Mouse (Mus musculus) kidney, embryonic 15.5 days (tissue): Measurements from ENCODE around the gene Ttll5. TPM values are rescaled to one million over a fixed set of nuclear protein-coding genes. Genes with fewer than 3 reads are reported as not detected.

Source experiments
- ATAC-seq: fragments of 200-750 bp; cut with Nextera tagmentation; replicated peaks from 2 replicates; pipeline ENCODE4 v1.8.0; 2017; ENCODE audit warnings: moderate TSS enrichment; ENCODE audit not compliant: low FRiP score
- H3K27ac ChIP-seq: fragments of 300-500 bp; sonication (generic); 2 replicates; pipeline ENCODE4 v1.5.1; 2015; ENCODE audit warnings: mild to moderate bottlenecking, inconsistent platforms
- H3K27me3 ChIP-seq: fragments of 300-500 bp; sonication (generic); 2 replicates; pipeline ENCODE4 v1.6.1; 2015; ENCODE audit warnings: inconsistent platforms
- H3K36me3 ChIP-seq: fragments of 300-500 bp; sonication (generic); 2 replicates; pipeline ENCODE4 v1.6.1; 2015; ENCODE audit warnings: inconsistent platforms
- H3K4me1 ChIP-seq: fragments of 300-500 bp; sonication (generic); 2 replicates; pipeline ENCODE4 v1.6.1; 2015; ENCODE audit warnings: inconsistent platforms
- H3K4me2 ChIP-seq: fragments of 300-500 bp; sonication (generic); 2 replicates; pipeline ENCODE4 v1.6.1; 2015; ENCODE audit warnings: moderate library complexity, mild to moderate bottlenecking, inconsistent platforms
- H3K4me3 ChIP-seq: fragments of 300-500 bp; sonication (generic); replicated peaks from 2 replicates; pipeline ENCODE4 v1.5.1; 2015; ENCODE audit warnings: mild to moderate bottlenecking, inconsistent platforms
- H3K9ac ChIP-seq: fragments of 300-500 bp; sonication (generic); 2 replicates; pipeline ENCODE4 v1.6.1; 2015; ENCODE audit warnings: mild to moderate bottlenecking, inconsistent platforms
- H3K9me3 ChIP-seq: fragments of 300-500 bp; sonication (generic); replicated peaks from 2 replicates; pipeline ENCODE4 v1.6.1; 2016; ENCODE audit warnings: inconsistent platforms
- WGBS: fragments of 180-500 bp; shearing (Covaris S2); methylation state at CpG from one replicate; pipeline ENCODE4 v1.1.7; 2015; ENCODE audit warnings: mixed read lengths; 5-methylcytosine and 5-hydroxymethylcytosine counted together
- polyA plus RNA-seq: library from polyadenylated mRNA; unstranded; fragments of >200 nt; fragmentation: Nextera tagmentation; extraction: Ambion mirVana; gene quantifications from 2 replicates; pipeline ENCODE4 v1.2.1, GENCODE M21; 2015

Ttll5 gene
- polyA plus RNA-seq, 1 experiment from 2014 or later: 13.0 TPM

DNA sequence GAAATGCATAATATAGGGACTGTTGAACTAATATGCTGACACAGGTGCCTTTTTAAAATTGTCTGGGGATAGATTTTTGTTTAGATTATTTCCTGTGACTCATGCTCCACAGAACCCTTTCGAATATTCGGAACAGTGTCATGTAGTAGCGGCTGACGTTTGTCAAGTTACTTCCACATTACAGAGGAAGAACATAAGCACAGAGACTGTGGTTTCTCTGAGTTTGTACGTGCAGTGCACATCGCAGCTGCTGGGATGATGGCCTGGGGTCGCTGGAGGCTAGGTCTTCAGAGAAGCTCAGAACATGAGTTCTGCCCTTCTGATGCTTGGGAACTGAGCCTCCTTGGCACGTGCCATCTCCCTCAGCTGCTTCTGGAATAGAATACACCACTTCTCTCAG, 222.9 kb downstream of the Ttll5 start:
- Histone ChIP-seq H3K4me1 (peaks cover 9% of the 10 kb centered on the region; the same call in 1 of the 2 replicates), H3K36me3 (0 out of 2 replicates have a peak, but pooled peaks cover 7% of the 10 kb centered on the region), H3K9me3 (peaks cover 4% of the 10 kb centered on the region), H3K27me3 (no peaks in the 10 kb centered on the region), H3K4me3 (no peak overlapping the region), H3K4me2 (no peak overlapping the region), H3K27ac (no peak overlapping the region), H3K9ac (no peak overlapping the region)
- 81% methylated on average over 8 of the region's 8 CpGs for WGBS
- no peak for ATAC-seq

DNA sequence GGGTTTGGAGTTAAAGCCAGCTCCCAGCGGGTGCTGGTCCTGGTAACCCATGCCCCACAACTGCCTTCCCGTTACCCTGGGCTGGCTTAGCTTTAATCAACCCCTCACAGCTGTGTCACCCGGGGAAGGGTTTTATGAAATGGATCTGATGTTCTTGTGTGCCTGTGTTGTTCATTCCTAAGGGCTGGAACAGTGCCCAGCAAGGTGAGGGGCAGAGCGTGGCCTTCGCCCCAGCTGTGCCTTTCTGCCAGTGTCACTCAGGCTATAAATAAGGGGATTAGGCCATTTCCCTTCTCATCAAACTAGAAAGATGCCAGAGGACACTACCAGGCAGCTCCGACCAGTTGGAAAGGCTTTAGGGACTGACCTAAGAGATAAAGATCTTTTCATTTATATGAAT, 225.4 kb downstream of the Ttll5 start:
- Histone ChIP-seq H3K4me3 (no peak overlapping the region), H3K9ac (no peak overlapping the region), H3K4me2 (no peak overlapping the region), H3K27me3 (no peaks in the 10 kb centered on the region), H3K9me3 (no peaks in the 10 kb centered on the region), H3K27ac (no peak overlapping the region), H3K4me1 (peaks cover 9% of the 10 kb centered on the region; the same call in 1 of the 2 replicates), H3K36me3 (no peaks in the 10 kb centered on the region)
- 69% methylated on average over 6 of the region's 6 CpGs for WGBS
- ATAC-seq: no peak

DNA sequence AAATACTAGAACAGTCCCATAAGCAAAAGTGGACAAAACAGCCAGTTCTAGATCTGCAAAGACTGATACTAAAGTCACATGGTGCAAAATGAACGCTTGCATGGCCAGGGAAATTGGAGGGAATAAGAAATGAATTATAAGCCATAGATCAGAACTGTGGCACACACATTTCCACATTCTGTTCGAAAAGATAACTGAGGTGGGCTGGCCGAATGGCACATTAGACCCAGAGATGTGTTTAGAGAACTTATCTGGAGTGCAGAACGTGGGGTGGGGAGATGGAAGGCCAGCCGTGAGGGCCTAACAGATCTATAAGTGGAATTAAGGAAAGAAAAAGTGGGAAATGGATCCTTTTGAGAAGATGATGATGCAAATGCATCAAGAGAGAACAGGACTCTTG, 227.0 kb downstream of the Ttll5 start:
- ATAC-seq: no peak
- Histone ChIP-seq H3K4me2 (no peak overlapping the region), H3K9me3 (no peaks in the 10 kb centered on the region), H3K27ac (no peak overlapping the region), H3K4me1 (peaks cover 9% of the 10 kb centered on the region; the same call in 1 of the 2 replicates), H3K27me3 (no peaks in the 10 kb centered on the region), H3K4me3 (no peak overlapping the region), H3K9ac (no peak overlapping the region), H3K36me3 (peaks cover 11% of the 10 kb centered on the region)
- WGBS: 93% methylated on average over 5 of the region's 5 CpGs

DNA sequence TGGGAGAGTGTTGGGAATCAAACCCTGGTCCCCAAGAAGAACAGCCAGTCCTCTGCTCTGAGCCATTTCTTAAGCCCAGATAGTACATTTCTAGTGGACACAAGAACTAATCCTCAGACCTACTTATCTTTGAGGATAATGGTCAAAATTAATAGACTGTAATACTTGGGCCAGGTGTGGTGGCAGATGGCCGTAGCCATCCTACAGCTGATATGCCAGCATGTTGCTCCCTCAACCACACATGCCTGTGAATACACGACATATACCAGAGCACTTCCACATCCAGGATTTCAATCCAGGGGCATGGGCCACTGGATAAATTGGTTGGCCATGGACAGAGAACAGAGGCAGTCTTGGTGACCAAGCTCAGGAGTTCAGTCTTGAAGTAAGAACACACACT, 230.8 kb downstream of the Ttll5 start:
- H3K27me3 ChIP-seq: no peaks in the 10 kb centered on the region
- no peak overlapping the region for H3K9ac ChIP-seq
- peaks cover 36% of the 10 kb centered on the region for H3K36me3 ChIP-seq
- no peak for ATAC-seq
- no peak overlapping the region for H3K4me3 ChIP-seq
- no peak overlapping the region for H3K27ac ChIP-seq
- no peaks in the 10 kb centered on the region for H3K9me3 ChIP-seq
- H3K4me1 ChIP-seq: no peaks in the 10 kb centered on the region
- WGBS: 93% methylated on average over 2 of the region's 2 CpGs
- H3K4me2 ChIP-seq: no peak overlapping the region

DNA sequence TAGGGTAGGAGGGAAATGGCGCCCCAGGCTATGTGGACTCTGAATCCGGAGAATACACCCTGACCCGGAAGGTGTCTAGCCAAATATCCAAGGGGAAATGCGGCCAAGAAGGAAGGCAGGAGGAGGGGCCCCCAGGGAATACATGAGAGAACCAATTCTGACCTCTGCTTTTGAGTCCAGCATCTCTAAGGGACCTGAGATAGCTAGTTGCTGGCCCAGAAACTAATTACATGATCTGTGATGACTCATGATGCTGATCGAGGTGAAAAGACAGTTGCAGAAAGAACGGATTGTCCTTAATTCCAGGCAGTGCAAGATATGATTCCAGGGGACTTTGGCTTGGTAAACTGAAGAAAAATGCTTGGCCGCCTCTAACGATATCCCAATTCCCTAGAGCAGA, 232.5 kb downstream of the Ttll5 start:
- ATAC-seq: no peak
- H3K36me3 ChIP-seq: peaks cover 36% of the 10 kb centered on the region
- no peaks in the 10 kb centered on the region for H3K4me1 ChIP-seq
- H3K27me3 ChIP-seq: no peaks in the 10 kb centered on the region
- no peaks in the 10 kb centered on the region for H3K9me3 ChIP-seq
- no peak overlapping the region for H3K27ac ChIP-seq
- 84% methylated on average over 8 of the region's 8 CpGs for WGBS
- no peak overlapping the region for H3K4me3 ChIP-seq
- no peak overlapping the region for H3K9ac ChIP-seq
- H3K4me2 ChIP-seq: no peak overlapping the region

DNA sequence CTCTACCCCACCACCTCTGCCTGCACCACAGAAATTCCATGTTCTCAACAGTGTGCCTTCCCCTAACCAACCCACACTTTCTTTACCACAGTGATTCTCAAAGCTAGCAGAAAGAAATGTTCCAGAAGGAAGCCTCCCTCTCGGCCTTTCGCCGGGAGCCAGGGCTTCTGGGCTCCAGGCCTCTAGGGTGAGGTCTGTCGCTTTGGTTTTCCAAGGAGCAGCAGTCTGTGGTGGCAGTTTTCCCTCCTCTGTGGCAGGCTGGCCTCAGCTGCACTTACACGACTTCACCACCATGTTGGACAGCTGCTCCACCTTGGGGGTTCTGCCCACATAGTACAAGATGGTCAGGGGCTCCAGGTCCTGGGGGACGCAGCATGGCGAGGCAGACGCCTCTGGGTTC, 233.1 kb downstream of the Ttll5 start:
- no peak overlapping the region for H3K9ac ChIP-seq
- H3K27me3 ChIP-seq: no peaks in the 10 kb centered on the region
- no peak for ATAC-seq
- no peaks in the 10 kb centered on the region for H3K4me1 ChIP-seq
- H3K36me3 ChIP-seq: peaks cover 36% of the 10 kb centered on the region
- no peak overlapping the region for H3K27ac ChIP-seq
- no peak overlapping the region for H3K4me3 ChIP-seq
- no peaks in the 10 kb centered on the region for H3K9me3 ChIP-seq
- H3K4me2 ChIP-seq: no peak overlapping the region
- 87% methylated on average over 8 of the region's 8 CpGs for WGBS

DNA sequence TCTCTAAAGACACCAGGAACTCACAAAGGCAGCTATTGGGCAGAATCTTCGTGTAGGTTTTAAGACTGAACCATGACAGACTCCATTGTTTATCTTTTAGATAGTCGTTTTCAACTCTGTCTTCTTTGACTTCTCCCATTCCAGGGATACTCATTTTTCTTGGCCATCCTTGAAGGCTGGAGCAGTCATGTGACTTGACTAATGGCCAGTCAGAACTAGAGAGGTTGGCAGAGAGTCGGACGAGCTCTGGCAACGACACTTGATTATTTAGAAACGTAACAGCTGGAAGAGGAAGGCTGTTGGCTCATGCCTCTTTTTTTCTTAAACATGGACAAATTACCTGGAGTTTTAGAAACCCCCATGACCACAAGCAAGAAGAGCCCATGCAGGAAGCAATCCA, 234.9 kb downstream of the Ttll5 start:
- Histone ChIP-seq H3K9ac (no peak overlapping the region), H3K4me1 (no peaks in the 10 kb centered on the region), H3K4me2 (no peak overlapping the region), H3K36me3 (peaks cover 45% of the 10 kb centered on the region), H3K4me3 (no peak overlapping the region), H3K27ac (no peak overlapping the region), H3K9me3 (no peaks in the 10 kb centered on the region), H3K27me3 (no peaks in the 10 kb centered on the region)
- WGBS: 75% methylated on average over 6 of the region's 6 CpGs
- ATAC-seq: no peak

DNA sequence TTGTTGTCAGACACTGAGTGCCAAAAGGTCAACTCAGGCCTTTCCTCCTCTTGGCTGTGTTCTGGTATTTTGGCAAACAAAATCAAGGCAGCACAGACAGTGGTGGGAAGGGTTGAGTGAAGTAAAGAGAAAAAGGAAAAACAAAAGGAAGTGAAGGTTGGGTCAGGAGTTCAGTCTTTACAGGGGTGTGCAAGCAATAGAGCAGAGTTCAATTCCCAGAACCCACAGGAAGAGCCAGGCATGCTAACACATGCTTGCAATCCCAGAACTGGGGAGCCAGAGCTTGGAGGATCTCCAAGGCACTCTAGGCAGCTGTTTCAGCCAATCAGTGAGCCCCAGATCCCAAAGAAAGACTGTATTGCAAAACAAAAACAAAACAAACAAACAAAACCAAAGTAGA, 240.3 kb downstream of the Ttll5 start:
- Histone ChIP-seq H3K36me3 (peaks cover 47% of the 10 kb centered on the region), H3K27ac (no peak overlapping the region), H3K4me1 (no peaks in the 10 kb centered on the region), H3K4me3 (no peak overlapping the region), H3K4me2 (no peak overlapping the region), H3K27me3 (no peaks in the 10 kb centered on the region), H3K9me3 (no peaks in the 10 kb centered on the region), H3K9ac (no peak overlapping the region)
- no peak for ATAC-seq

DNA sequence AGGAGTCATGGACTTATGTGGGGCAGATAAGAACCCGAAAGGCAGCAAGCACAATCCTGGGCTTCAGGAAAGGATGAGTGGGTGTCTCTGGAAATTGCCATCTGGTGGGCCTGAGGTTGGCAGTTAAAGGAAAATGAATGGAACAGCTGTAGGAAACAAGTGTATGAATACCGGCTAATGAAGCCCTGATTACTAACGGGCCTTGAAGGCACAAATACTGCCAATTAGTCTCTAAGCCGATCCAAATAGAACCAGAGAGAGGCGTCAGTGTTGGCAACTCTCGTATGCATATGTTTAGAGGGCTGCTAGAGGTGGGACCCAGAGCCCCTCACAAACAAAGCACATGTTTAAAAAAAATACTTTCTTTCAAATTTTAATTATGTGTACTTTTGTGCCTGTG, 247.0 kb downstream of the Ttll5 start:
- Histone ChIP-seq H3K4me3 (no peak overlapping the region), H3K27me3 (peaks cover 7% of the 10 kb centered on the region; the same call in 1 of the 2 replicates), H3K9ac (no peak overlapping the region), H3K4me2 (no peak overlapping the region), H3K36me3 (peaks cover 32% of the 10 kb centered on the region), H3K4me1 (peaks cover 12% of the 10 kb centered on the region), H3K27ac (no peak overlapping the region), H3K9me3 (no peaks in the 10 kb centered on the region)
- WGBS: 93% methylated on average over 6 of the region's 6 CpGs
- no peak for ATAC-seq

DNA sequence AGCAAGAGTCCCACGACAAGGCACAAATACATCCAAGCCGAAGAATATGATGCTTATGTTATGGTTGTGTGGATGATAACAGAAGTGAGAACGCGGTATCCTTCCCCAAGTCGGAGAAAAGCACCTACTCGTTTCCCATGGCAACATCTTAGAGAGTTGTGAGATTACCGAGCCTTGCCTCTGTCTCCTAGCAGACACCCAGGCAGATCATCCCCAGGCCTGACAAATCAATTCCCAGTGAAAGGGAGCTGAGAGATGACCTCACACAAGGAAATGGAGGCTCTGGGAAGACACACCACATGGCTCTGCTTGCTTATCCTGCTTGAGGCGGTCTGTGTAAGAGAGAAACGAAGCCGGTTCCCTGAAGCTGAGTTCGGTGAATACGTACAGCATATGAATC, 250.2 kb downstream of the Ttll5 start:
- no peak for ATAC-seq
- no peak overlapping the region for H3K27ac ChIP-seq
- 0 out of 2 replicates have a peak, but pooled peaks cover 6% of the 10 kb centered on the region for H3K36me3 ChIP-seq
- no peaks in the 10 kb centered on the region for H3K9me3 ChIP-seq
- H3K27me3 ChIP-seq: peaks cover 7% of the 10 kb centered on the region; the same call in 1 of the 2 replicates
- no peak overlapping the region for H3K9ac ChIP-seq
- WGBS: 89% methylated on average over 12 of the region's 12 CpGs
- H3K4me3 ChIP-seq: no peak overlapping the region
- peaks cover 35% of the 10 kb centered on the region for H3K4me1 ChIP-seq
- H3K4me2 ChIP-seq: no peak overlapping the region

DNA sequence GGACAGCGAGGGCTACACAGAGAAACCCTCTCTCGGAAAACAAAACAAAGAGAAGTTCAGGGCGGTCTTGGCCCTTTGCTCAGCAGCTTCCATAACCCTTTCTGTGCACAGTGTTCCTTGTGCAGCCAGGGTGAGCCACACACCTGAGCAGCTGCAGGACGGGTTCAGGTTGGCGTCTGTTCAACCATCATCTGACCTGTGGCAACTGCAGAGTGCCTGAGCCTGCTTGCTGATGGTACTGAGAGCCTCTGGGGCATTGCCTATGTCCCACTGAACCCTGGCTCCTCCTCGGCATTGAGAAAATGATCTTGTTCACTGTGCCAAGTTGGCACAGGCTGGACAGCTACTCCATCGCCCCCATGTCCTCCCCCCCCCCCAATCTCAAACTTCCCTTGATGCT, 250.9 kb downstream of the Ttll5 start:
- Histone ChIP-seq H3K4me1 (peaks cover 35% of the 10 kb centered on the region), H3K9ac (no peak overlapping the region), H3K36me3 (0 out of 2 replicates have a peak, but pooled peaks cover 6% of the 10 kb centered on the region), H3K4me2 (peak overlapping the region; percentile 82), H3K27me3 (peaks cover 7% of the 10 kb centered on the region; the same call in 1 of the 2 replicates), H3K9me3 (no peaks in the 10 kb centered on the region), H3K27ac (no peak overlapping the region), H3K4me3 (0 out of 2 replicates have a peak overlapping the region, but pooled peaks have one; percentile 55)
- ATAC-seq: no peak
- WGBS: 87% methylated on average over 7 of the region's 7 CpGs

DNA sequence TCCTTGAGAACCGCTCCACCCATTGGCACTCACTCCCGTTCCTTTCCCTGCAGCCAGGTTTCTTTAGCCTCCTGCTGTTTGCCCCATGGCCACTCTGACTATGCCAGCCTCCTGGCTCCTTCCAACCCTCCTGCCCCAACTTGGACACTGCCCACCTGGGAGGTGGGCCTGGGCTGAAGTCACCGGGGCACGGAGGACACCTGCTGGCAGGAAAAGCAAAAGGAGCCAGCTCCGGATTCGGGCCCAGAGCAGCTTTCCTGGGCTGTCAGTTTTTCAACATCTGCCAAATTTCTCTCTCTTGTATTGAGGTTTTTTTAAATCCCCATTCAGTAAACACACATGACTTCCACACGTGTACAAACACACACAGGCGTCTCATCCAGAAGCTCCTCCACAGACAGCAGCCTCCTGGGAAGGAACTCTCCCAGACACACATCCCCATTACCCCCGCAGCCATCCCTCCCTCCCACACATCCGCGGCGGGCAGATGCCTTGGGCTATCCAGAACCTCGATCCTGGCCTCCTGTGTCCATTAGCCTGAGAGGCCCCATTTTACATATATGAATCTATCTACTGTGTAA, 252.0 kb downstream of the Ttll5 start:
- H3K36me3 ChIP-seq: 0 out of 2 replicates have a peak, but pooled peaks cover 5% of the 10 kb centered on the region
- peaks cover 35% of the 10 kb centered on the region for H3K4me1 ChIP-seq
- no peaks in the 10 kb centered on the region for H3K9me3 ChIP-seq
- peak overlapping the region; percentile 82 for H3K4me2 ChIP-seq
- H3K27me3 ChIP-seq: peaks cover 14% of the 10 kb centered on the region; the same call in 1 of the 2 replicates
- H3K27ac ChIP-seq: no peak overlapping the region
- peak overlapping the region; percentile 21; the same call in 1 of the 2 replicates for H3K9ac ChIP-seq
- WGBS: 6% methylated on average over 13 of the region's 13 CpGs
- ATAC-seq: no peak
- H3K4me3 ChIP-seq: peak overlapping the region; percentile 55

DNA sequence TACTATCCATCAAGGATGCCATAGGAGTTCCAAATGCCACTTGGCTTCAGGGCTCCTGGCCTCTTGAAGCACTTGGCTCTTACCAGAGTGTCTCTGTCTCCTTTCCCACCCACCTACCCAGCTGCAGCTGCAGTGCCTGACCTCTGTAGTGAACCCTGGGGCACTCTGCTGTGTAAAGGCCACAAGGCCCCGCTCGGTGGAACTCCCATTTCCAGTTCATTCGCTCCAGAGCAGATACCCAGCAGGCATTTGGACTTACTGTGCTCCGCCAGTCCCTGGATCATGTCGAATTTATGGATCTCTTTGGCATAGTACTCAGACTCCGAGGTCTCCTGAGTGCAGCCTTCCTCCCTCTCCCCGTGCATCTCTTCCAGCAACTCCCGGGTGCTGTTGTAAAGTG, 252.9 kb downstream of the Ttll5 start:
- no peaks in the 10 kb centered on the region for H3K9me3 ChIP-seq
- no peak for ATAC-seq
- peaks cover 35% of the 10 kb centered on the region for H3K4me1 ChIP-seq
- H3K4me3 ChIP-seq: peak overlapping the region; percentile 55
- peaks cover 14% of the 10 kb centered on the region; the same call in 1 of the 2 replicates for H3K27me3 ChIP-seq
- 16% methylated on average over 8 of the region's 8 CpGs for WGBS
- peak overlapping the region; percentile 82 for H3K4me2 ChIP-seq
- peak overlapping the region; percentile 92; the same call in 1 of the 2 replicates for H3K27ac ChIP-seq
- H3K36me3 ChIP-seq: no peaks in the 10 kb centered on the region
- H3K9ac ChIP-seq: peak overlapping the region; percentile 63
